Mouse (Mus musculus) heart, embryonic 10.5 days (tissue): ENCODE data around the gene Rab40b. TPM values are rescaled to one million over a fixed set of nuclear protein-coding genes. Genes with fewer than 3 reads are reported as not detected.
"Not testable (repeated sequence)": the region's sequence is repeated elsewhere in the genome, so short reads cannot be mapped to it uniquely, and the experiment has no call there.

ENCODE experiments used
- DNase-seq: peaks from one replicate; pipeline ENCODE4 v3.0.0-alpha.2; 2017; ENCODE audit warnings: low spot score
- H3K27ac ChIP-seq: fragments of 300-500 bp; sonication (generic); 2 replicates; pipeline ENCODE4 v1.5.1; 2016; ENCODE audit warnings: mild to moderate bottlenecking
- H3K27me3 ChIP-seq: fragments of 300-500 bp; sonication (generic); 2 replicates; pipeline ENCODE4 v1.6.1; 2016; ENCODE audit warnings: mild to moderate bottlenecking; ENCODE audit not compliant: poor library complexity, insufficient read depth, severe bottlenecking
- H3K36me3 ChIP-seq: fragments of 300-500 bp; sonication (generic); 2 replicates; pipeline ENCODE4 v1.6.1; 2016; ENCODE audit warnings: mild to moderate bottlenecking, moderate library complexity
- H3K4me1 ChIP-seq: fragments of 300-500 bp; sonication (generic); 2 replicates; pipeline ENCODE4 v1.6.1; 2016; ENCODE audit warnings: mild to moderate bottlenecking
- H3K4me3 ChIP-seq: fragments of 300-500 bp; sonication (generic); 2 replicates; pipeline ENCODE4 v1.5.1; 2016; ENCODE audit warnings: mild to moderate bottlenecking, moderate library complexity
- H3K9me3 ChIP-seq: fragments of 300-500 bp; sonication (generic); 2 replicates; pipeline ENCODE4 v1.6.1; 2016; ENCODE audit warnings: mild to moderate bottlenecking, moderate library complexity
- WGBS: fragments of 180-500 bp; shearing (Covaris S2); methylation state at CpG from one replicate; pipeline ENCODE4 v1.1.7; 2016; 5-methylcytosine and 5-hydroxymethylcytosine counted together
- polyA plus RNA-seq: library from polyadenylated mRNA; unstranded; fragments of >200 nt; fragmentation: Nextera tagmentation; extraction: Ambion mirVana; gene quantifications from 2 replicates; pipeline ENCODE4 v1.2.1, GENCODE M21; 2016

Gene Rab40b
- polyA plus RNA-seq, 1 experiment from 2014 or later, result 1.8 TPM

GRCm38 (mm10) chr11:121353326-121354090 lies 34.5 kb downstream of the Rab40b start:
- 3% methylated on average over 40 of the region's 41 CpGs for WGBS
- H3K36me3 ChIP-seq, result peaks cover 20% of the 10 kb centered on the region
- H3K4me3 ChIP-seq, result peak overlapping the region; percentile 98
- H3K27me3 ChIP-seq, result no peaks in the 10 kb centered on the region
- H3K4me1 ChIP-seq, result peaks cover 20% of the 10 kb centered on the region
- DNase-seq, result no peak
- peak overlapping the region; percentile 98 for H3K27ac ChIP-seq
- H3K9me3 ChIP-seq, result no peaks in the 10 kb centered on the region

- not testable (repeated sequence) for DNase-seq, H3K27ac ChIP-seq, H3K9me3 ChIP-seq, H3K4me3 ChIP-seq, H3K27me3 ChIP-seq
- H3K4me1 ChIP-seq, result peaks cover 14% of the 10 kb centered on the region
- 78% methylated on average over 3 of the region's 3 CpGs for WGBS
- peaks cover 49% of the 10 kb centered on the region for H3K36me3 ChIP-seq
Observed at GRCm38 (mm10) chr11:121348727-121349126, 39.3 kb downstream of the Rab40b start.

GRCm38 (mm10) chr11:121348166-121348565 lies 39.9 kb downstream of the Rab40b start:
- Histone ChIP-seq H3K27me3 (no peaks in the 10 kb centered on the region), H3K36me3 (peaks cover 54% of the 10 kb centered on the region), H3K4me3 (no peak overlapping the region), H3K4me1 (peaks cover 9% of the 10 kb centered on the region), H3K9me3 (no peaks in the 10 kb centered on the region), H3K27ac (no peak overlapping the region)
- no peak for DNase-seq
- WGBS, result 92% methylated on average over 2 of the region's 2 CpGs

GRCm38 (mm10) chr11:121347036-121347435 lies 41.0 kb downstream of the Rab40b start:
- Histone ChIP-seq H3K27me3 (no peaks in the 10 kb centered on the region), H3K36me3 (peaks cover 53% of the 10 kb centered on the region), H3K4me3 (no peak overlapping the region), H3K27ac (no peak overlapping the region), H3K9me3 (no peaks in the 10 kb centered on the region), H3K4me1 (no peaks in the 10 kb centered on the region)
- DNase-seq, result no peak
- WGBS, result 89% methylated on average over 2 of the region's 2 CpGs

GRCm38 (mm10) chr11:121342423-121342822 lies 45.6 kb downstream of the Rab40b start:
- not testable (repeated sequence) for H3K4me1 ChIP-seq, H3K27me3 ChIP-seq, H3K4me3 ChIP-seq, H3K27ac ChIP-seq, DNase-seq, H3K9me3 ChIP-seq
- WGBS, result 11% methylated on average over 1 of the region's 1 CpGs
- peaks cover 47% of the 10 kb centered on the region for H3K36me3 ChIP-seq

- H3K27me3 ChIP-seq, result no peaks in the 10 kb centered on the region
- H3K4me3 ChIP-seq, result no peak overlapping the region
- H3K9me3 ChIP-seq, result no peaks in the 10 kb centered on the region
- peak; percentile 25 for DNase-seq
- H3K4me1 ChIP-seq, result no peaks in the 10 kb centered on the region
- 76% methylated on average over 1 of the region's 1 CpGs for WGBS
- peaks cover 44% of the 10 kb centered on the region for H3K36me3 ChIP-seq
- H3K27ac ChIP-seq, result no peak overlapping the region
Observed at GRCm38 (mm10) chr11:121340287-121340686, 47.8 kb downstream of the Rab40b start.

- no peak for DNase-seq
- Histone ChIP-seq H3K27me3 (no peaks in the 10 kb centered on the region), H3K4me3 (no peak overlapping the region), H3K36me3 (peaks cover 51% of the 10 kb centered on the region), H3K9me3 (no peaks in the 10 kb centered on the region), H3K27ac (no peak overlapping the region), H3K4me1 (no peaks in the 10 kb centered on the region)
- WGBS, result 89% methylated on average over 1 of the region's 1 CpGs
Observed at GRCm38 (mm10) chr11:121339647-121340046, 48.4 kb downstream of the Rab40b start.

GRCm38 (mm10) chr11:121331641-121332040 lies 56.4 kb downstream of the Rab40b start:
- peak; percentile 51 for DNase-seq
- 84% methylated on average over 3 of the region's 3 CpGs for WGBS
- Histone ChIP-seq H3K36me3 (peaks cover 88% of the 10 kb centered on the region), H3K4me1 (no peaks in the 10 kb centered on the region), H3K4me3 (no peak overlapping the region), H3K27ac (no peak overlapping the region), H3K9me3 (no peaks in the 10 kb centered on the region), H3K27me3 (no peaks in the 10 kb centered on the region)

- Histone ChIP-seq H3K4me1 (no peaks in the 10 kb centered on the region), H3K27me3 (no peaks in the 10 kb centered on the region), H3K36me3 (peaks cover 76% of the 10 kb centered on the region), H3K9me3 (no peaks in the 10 kb centered on the region), H3K27ac (no peak overlapping the region), H3K4me3 (no peak overlapping the region)
- no peak for DNase-seq
Observed at GRCm38 (mm10) chr11:121328619-121329018, 59.4 kb downstream of the Rab40b start.

- WGBS, result 95% methylated on average over 9 of the region's 9 CpGs
- H3K4me1 ChIP-seq, result no peaks in the 10 kb centered on the region
- peaks cover 75% of the 10 kb centered on the region for H3K36me3 ChIP-seq
- no peaks in the 10 kb centered on the region for H3K9me3 ChIP-seq
- no peak for DNase-seq
- H3K27me3 ChIP-seq, result no peaks in the 10 kb centered on the region
- H3K4me3 ChIP-seq, result no peak overlapping the region
- H3K27ac ChIP-seq, result no peak overlapping the region
Observed at GRCm38 (mm10) chr11:121328206-121328605, 59.8 kb downstream of the Rab40b start.

GRCm38 (mm10) chr11:121326681-121327080 lies 61.4 kb downstream of the Rab40b start:
- Histone ChIP-seq H3K36me3 (peaks cover 62% of the 10 kb centered on the region), H3K9me3 (no peaks in the 10 kb centered on the region), H3K27ac (no peak overlapping the region), H3K4me3 (no peak overlapping the region), H3K4me1 (no peaks in the 10 kb centered on the region), H3K27me3 (no peaks in the 10 kb centered on the region)
- no peak for DNase-seq
- WGBS, result 94% methylated on average over 5 of the region's 5 CpGs

GRCm38 (mm10) chr11:121326034-121326433 lies 62.0 kb downstream of the Rab40b start:
- no peaks in the 10 kb centered on the region for H3K9me3 ChIP-seq
- H3K4me1 ChIP-seq, result no peaks in the 10 kb centered on the region
- no peak for DNase-seq
- H3K36me3 ChIP-seq, result peaks cover 64% of the 10 kb centered on the region
- 74% methylated on average over 1 of the region's 1 CpGs for WGBS
- no peaks in the 10 kb centered on the region for H3K27me3 ChIP-seq
- no peak overlapping the region for H3K27ac ChIP-seq
- H3K4me3 ChIP-seq, result no peak overlapping the region

GRCm38 (mm10) chr11:121307712-121308111 lies 80.3 kb downstream of the Rab40b start:
- not testable (repeated sequence) for H3K9me3 ChIP-seq, DNase-seq, H3K4me3 ChIP-seq, H3K4me1 ChIP-seq, H3K27ac ChIP-seq, H3K27me3 ChIP-seq
- 92% methylated on average over 6 of the region's 6 CpGs for WGBS
- peaks cover 77% of the 10 kb centered on the region for H3K36me3 ChIP-seq

GRCm38 (mm10) chr11:121306608-121307007 lies 81.4 kb downstream of the Rab40b start:
- no peak overlapping the region for H3K27ac ChIP-seq
- H3K4me3 ChIP-seq, result no peak overlapping the region
- no peak for DNase-seq
- H3K4me1 ChIP-seq, result no peaks in the 10 kb centered on the region
- H3K9me3 ChIP-seq, result peaks cover 2% of the 10 kb centered on the region
- no peaks in the 10 kb centered on the region for H3K27me3 ChIP-seq
- WGBS, result 92% methylated on average over 8 of the region's 8 CpGs
- peaks cover 88% of the 10 kb centered on the region for H3K36me3 ChIP-seq
